Mouse (Mus musculus) liver, postnatal 0 days (tissue): ENCODE data around the gene Gzmd.

Experiments used
- CTCF ChIP-seq: sonication (generic); IDR thresholded peaks from 2 replicates; pipeline ENCODE4 v1.5.1; 2016; ENCODE audit warnings: antibody characterized with exemption, low read depth
- EP300 ChIP-seq: IDR thresholded peaks from 2 replicates; pipeline ENCODE4 v1.6.1; 2016; ENCODE audit warnings: antibody characterized with exemption, low read depth, mild to moderate bottlenecking

DNA sequence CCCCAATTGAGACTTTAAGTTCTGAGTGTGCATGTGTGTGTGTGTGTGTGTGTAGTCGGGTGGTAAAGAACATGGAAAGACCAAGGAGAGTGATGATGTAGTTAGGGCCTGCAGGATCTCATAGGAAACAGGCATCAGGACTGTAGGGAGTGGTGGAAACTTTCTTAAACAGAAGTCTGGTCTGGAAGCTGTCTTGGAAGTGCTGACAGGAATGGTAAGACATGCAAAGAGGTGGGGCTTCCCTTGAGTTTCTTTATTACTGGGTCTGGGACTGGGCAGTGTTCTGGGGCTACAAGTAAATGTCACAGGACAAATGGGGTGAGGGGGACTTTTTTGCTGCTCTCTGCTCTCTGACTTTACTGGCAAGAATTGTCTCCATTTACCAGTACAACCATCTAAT is 34.8 kb downstream of the Gzmd start:
- no peak for TF ChIP-seq CTCF
- no peak for TF ChIP-seq EP300
